Mouse (Mus musculus) testis, postnatal 14 days (tissue): ENCODE measurements at regions not wholly inside any gene's neighbourhood (a gene's known extent, or its start where the extent isn't known, plus 50 kb on each side); places are given as distances from the start of the nearest gene placed in this dataset.

Source experiments
- DNase-seq: peaks from one replicate; pipeline ENCODE4 v3.0.0; 2021; ENCODE audit warnings: low spot score

GRCm38 (mm10) chr10:42131798-42132197 is 113.6 kb upstream of the Armc2 start:
- no peak for DNase-seq

- no peak for DNase-seq
Measured at GRCm38 (mm10) chr10:42131298-42131697, 113.1 kb upstream of the Armc2 start.

GRCm38 (mm10) chr10:42127865-42128419 is 109.7 kb upstream of the Armc2 start:
- no peak for DNase-seq

GRCm38 (mm10) chr10:42126816-42127215 is 108.6 kb upstream of the Armc2 start:
- no peak for DNase-seq

GRCm38 (mm10) chr10:42122768-42123635 is 104.8 kb upstream of the Armc2 start:
- no peak for DNase-seq

- DNase-seq = no peak
Measured at GRCm38 (mm10) chr10:42121984-42122383, 103.7 kb upstream of the Armc2 start.

GRCm38 (mm10) chr10:42119326-42119725 is 101.1 kb upstream of the Armc2 start:
- no peak for DNase-seq

GRCm38 (mm10) chr10:42118361-42119188 is 100.3 kb upstream of the Armc2 start:
- DNase-seq = no peak

GRCm38 (mm10) chr10:42117523-42117922 is 99.3 kb upstream of the Armc2 start:
- DNase-seq = no peak

- DNase-seq = no peak
Measured at GRCm38 (mm10) chr10:42115920-42116298, 97.7 kb upstream of the Armc2 start.

GRCm38 (mm10) chr10:42115224-42115919 is 97.1 kb upstream of the Armc2 start:
- no peak for DNase-seq

GRCm38 (mm10) chr10:42110704-42111103 is 92.5 kb upstream of the Armc2 start:
- no peak for DNase-seq

GRCm38 (mm10) chr10:42108294-42109014 is 90.2 kb upstream of the Armc2 start:
- no peak for DNase-seq

GRCm38 (mm10) chr10:42107437-42108293 is 89.4 kb upstream of the Armc2 start:
- no peak for DNase-seq

GRCm38 (mm10) chr10:42106611-42107010 is 88.4 kb upstream of the Armc2 start:
- DNase-seq = no peak

GRCm38 (mm10) chr10:42105083-42105482 is 86.8 kb upstream of the Armc2 start:
- no peak for DNase-seq

GRCm38 (mm10) chr10:42102320-42102719 is 84.1 kb upstream of the Armc2 start:
- DNase-seq = no peak

GRCm38 (mm10) chr10:42101096-42101495 is 82.9 kb upstream of the Armc2 start:
- no peak for DNase-seq

GRCm38 (mm10) chr10:42096924-42097323 is 78.7 kb upstream of the Armc2 start:
- no peak for DNase-seq

- no peak for DNase-seq
Measured at GRCm38 (mm10) chr10:42095986-42096385, 77.7 kb upstream of the Armc2 start.
